Mouse (Mus musculus) myocyte (in vitro differentiated cells): ENCODE measurements around the gene Syn3. TPM values are rescaled to one million over a fixed set of nuclear protein-coding genes. Genes with fewer than 3 reads are reported as not detected.

Experiments
- H3K27me3 ChIP-seq: one replicate; pipeline ENCODE4 v1.6.1; 2011; ENCODE audit not compliant: control insufficient read depth, insufficient read depth, insufficient read length
- H3K36me3 ChIP-seq: one replicate; pipeline ENCODE4 v1.6.1; 2011; ENCODE audit not compliant: control insufficient read depth, insufficient read depth
- H3K4me2 ChIP-seq: one replicate; pipeline ENCODE4 v1.6.1; 2011; ENCODE audit warnings: low read depth, control low read depth
- H3K4me3 ChIP-seq: one replicate; pipeline ENCODE4 v1.5.1; 2011; ENCODE audit warnings: mild to moderate bottlenecking, control low read depth, moderate library complexity
- H3K79me2 ChIP-seq: one replicate; pipeline ENCODE4 v1.6.1; 2011; ENCODE audit not compliant: control insufficient read depth, insufficient read depth
- H3ac ChIP-seq: one replicate; pipeline ENCODE4 v1.6.1; 2011; ENCODE audit not compliant: control insufficient read depth, insufficient read length
- CEBPB ChIP-seq: IDR thresholded peaks from 2 replicates; pipeline ENCODE4 v1.6.1; 2011; ENCODE audit warnings: mild to moderate bottlenecking, moderate library complexity; ENCODE audit not compliant: poor library complexity, insufficient read depth, severe bottlenecking
- E2F4 ChIP-seq: IDR thresholded peaks from one replicate; pipeline ENCODE4 v1.6.1; 2011; ENCODE audit warnings: mild to moderate bottlenecking, control low read depth, moderate library complexity; ENCODE audit not compliant: insufficient read depth
- MAX ChIP-seq: IDR thresholded peaks from one replicate; pipeline ENCODE4 v1.6.1; 2011; ENCODE audit warnings: low read depth, mild to moderate bottlenecking, control low read depth
- MYOD1 ChIP-seq, 3 experiments: IDR thresholded peaks; one replicate each; pipeline ENCODE4 v1.6.1; 2011; ENCODE audit warnings: control low read depth in 2 of 3, low read depth in 2 of 3, mild to moderate bottlenecking in 2 of 3, moderate library complexity in 1 of 3; ENCODE audit not compliant: insufficient read length in 2 of 3, control insufficient read depth in 1 of 3
- MYOG ChIP-seq, 3 experiments: IDR thresholded peaks; one replicate each; pipeline ENCODE4 v1.6.1; 2011; ENCODE audit warnings: control low read depth in 2 of 3, low read depth in 2 of 3, mild to moderate bottlenecking in 2 of 3; ENCODE audit not compliant: insufficient read length in 2 of 3, control insufficient read depth in 1 of 3, insufficient read depth in 1 of 3
- POLR2A ChIP-seq: IDR thresholded peaks from one replicate; pipeline ENCODE4 v1.6.1; 2011; ENCODE audit warnings: low read depth, mild to moderate bottlenecking, control low read depth, moderate library complexity; ENCODE audit not compliant: insufficient read length
- POLR2AphosphoS2 ChIP-seq: IDR thresholded peaks from one replicate; pipeline ENCODE4 v1.6.1; 2011; ENCODE audit warnings: low read depth, control low read depth; ENCODE audit not compliant: insufficient read length
- REST ChIP-seq: IDR thresholded peaks from one replicate; pipeline ENCODE4 v1.6.1; 2011; ENCODE audit warnings: mild to moderate bottlenecking, control low read depth, moderate library complexity; ENCODE audit not compliant: insufficient read depth, insufficient read length
- SRF ChIP-seq: IDR thresholded peaks from one replicate; pipeline ENCODE4 v1.6.1; 2011; ENCODE audit warnings: low read depth; ENCODE audit not compliant: control insufficient read depth, insufficient read length
- TCF12 ChIP-seq: IDR thresholded peaks from one replicate; pipeline ENCODE4 v1.6.1; 2011; ENCODE audit warnings: mild to moderate bottlenecking, control low read depth; ENCODE audit not compliant: poor library complexity, insufficient read depth, severe bottlenecking
- TCF3 ChIP-seq: IDR thresholded peaks from one replicate; pipeline ENCODE4 v1.6.1; 2011; ENCODE audit warnings: low read depth, control low read depth; ENCODE audit not compliant: insufficient read length
- USF1 ChIP-seq: IDR thresholded peaks from one replicate; pipeline ENCODE4 v1.6.1; 2011; ENCODE audit warnings: low read depth, mild to moderate bottlenecking, control low read depth, moderate library complexity
- polyA plus RNA-seq: library from polyadenylated mRNA; unstranded; fragments of >200 nt; fragmentation: generic; extraction: Trizol; gene quantifications from one replicate; pipeline ENCODE4 v1.2.1, GENCODE M21; 2012; ENCODE audit warnings: missing spikeins

The Syn3 gene
- polyA plus RNA-seq, 1 experiment, result 0.08 TPM

DNA sequence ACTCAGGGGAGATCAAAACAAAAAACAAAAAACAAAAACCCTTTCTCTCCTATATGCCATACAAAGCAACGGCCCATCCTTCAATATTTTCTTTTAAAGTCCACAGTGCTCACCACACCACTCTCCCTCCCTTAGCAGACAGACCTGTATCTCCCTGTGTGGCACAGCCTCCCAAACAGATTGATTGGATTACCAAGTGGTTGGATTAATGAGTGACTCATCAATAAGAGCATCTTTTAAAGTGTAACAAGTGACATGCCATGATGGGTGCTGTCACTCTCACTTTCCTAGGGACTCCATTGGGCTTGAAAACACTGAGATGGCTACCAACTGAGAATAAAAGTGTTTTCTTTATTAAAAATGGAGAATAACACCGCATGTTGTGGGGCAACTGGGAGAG, 2.8 kb downstream of the Syn3 start:
- TF ChIP-seq SRF (no peak), MYOD1 (IDR thresholded peaks at IDR 0.05; ENCODE audit: control insufficient read depth in 1 of 3, insufficient read length in 2 of 3, low read depth in 2 of 3) (no peak), TCF12 (no peak), USF1 (no peak), POLR2A (no peak), MYOG (IDR thresholded peaks at IDR 0.05; ENCODE audit: control insufficient read depth in 1 of 3, insufficient read depth in 1 of 3, insufficient read length in 2 of 3, low read depth in 2 of 3) (no peak), TCF3 (no peak), E2F4 (no peak), POLR2AphosphoS2 (no peak), REST (no peak), MAX (no peak), CEBPB (no peak)
- no peak overlapping the region for H3K4me3 ChIP-seq
- H3K79me2 ChIP-seq, result no peaks in the 10 kb centered on the region
- H3K27me3 ChIP-seq, result peaks cover 22% of the 10 kb centered on the region
- no peak overlapping the region for H3ac ChIP-seq
- H3K36me3 ChIP-seq, result no peaks in the 10 kb centered on the region
- no peak overlapping the region for H3K4me2 ChIP-seq

DNA sequence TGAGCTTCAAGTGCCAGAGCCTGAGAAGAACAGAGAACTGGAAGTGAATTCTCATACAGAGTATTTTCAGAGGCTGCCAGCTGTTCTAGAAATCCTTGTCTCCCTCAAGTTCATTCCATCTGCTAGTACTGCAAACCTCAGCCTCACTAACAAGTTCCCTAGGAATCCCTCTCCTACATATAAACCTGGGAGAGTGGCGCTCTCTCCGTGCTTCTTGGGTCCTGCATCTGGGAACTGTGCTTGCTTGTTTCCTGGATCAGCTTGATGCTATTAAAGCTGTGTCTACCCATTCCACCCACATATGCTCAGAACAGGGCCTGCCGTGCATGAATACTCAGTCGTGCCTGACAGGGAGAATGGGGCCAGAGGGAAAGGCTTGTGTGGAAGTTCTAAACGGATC, 5.6 kb downstream of the Syn3 start:
- Histone ChIP-seq H3K4me3 (no peak overlapping the region), H3K4me2 (no peak overlapping the region), H3ac (no peak overlapping the region), H3K27me3 (peaks cover 16% of the 10 kb centered on the region), H3K36me3 (no peaks in the 10 kb centered on the region), H3K79me2 (no peaks in the 10 kb centered on the region)
- TF ChIP-seq MYOD1 (IDR thresholded peaks at IDR 0.05; ENCODE audit: control insufficient read depth in 1 of 3, insufficient read length in 2 of 3, low read depth in 2 of 3) (no peak), TCF3 (no peak), MAX (no peak), TCF12 (no peak), POLR2A (no peak), USF1 (no peak), POLR2AphosphoS2 (no peak), SRF (no peak), REST (no peak), MYOG (IDR thresholded peaks at IDR 0.05; ENCODE audit: control insufficient read depth in 1 of 3, insufficient read depth in 1 of 3, insufficient read length in 2 of 3, low read depth in 2 of 3) (no peak), E2F4 (no peak), CEBPB (no peak)

- Histone ChIP-seq H3K4me3 (no peak overlapping the region), H3K36me3 (no peaks in the 10 kb centered on the region), H3K27me3 (peaks cover 11% of the 10 kb centered on the region), H3K79me2 (no peaks in the 10 kb centered on the region), H3ac (no peak overlapping the region), H3K4me2 (no peak overlapping the region)
- no peak for TF ChIP-seq POLR2A
- TF ChIP-seq MYOG (IDR thresholded peaks at IDR 0.05; ENCODE audit: control insufficient read depth in 1 of 3, insufficient read depth in 1 of 3, insufficient read length in 2 of 3, low read depth in 2 of 3), result no peak
- TF ChIP-seq POLR2AphosphoS2, result no peak
- no peak for TF ChIP-seq TCF12
Measured at GRCm38 (mm10) chr10:86492089-86492907, 6.4 kb downstream of the Syn3 start.

DNA sequence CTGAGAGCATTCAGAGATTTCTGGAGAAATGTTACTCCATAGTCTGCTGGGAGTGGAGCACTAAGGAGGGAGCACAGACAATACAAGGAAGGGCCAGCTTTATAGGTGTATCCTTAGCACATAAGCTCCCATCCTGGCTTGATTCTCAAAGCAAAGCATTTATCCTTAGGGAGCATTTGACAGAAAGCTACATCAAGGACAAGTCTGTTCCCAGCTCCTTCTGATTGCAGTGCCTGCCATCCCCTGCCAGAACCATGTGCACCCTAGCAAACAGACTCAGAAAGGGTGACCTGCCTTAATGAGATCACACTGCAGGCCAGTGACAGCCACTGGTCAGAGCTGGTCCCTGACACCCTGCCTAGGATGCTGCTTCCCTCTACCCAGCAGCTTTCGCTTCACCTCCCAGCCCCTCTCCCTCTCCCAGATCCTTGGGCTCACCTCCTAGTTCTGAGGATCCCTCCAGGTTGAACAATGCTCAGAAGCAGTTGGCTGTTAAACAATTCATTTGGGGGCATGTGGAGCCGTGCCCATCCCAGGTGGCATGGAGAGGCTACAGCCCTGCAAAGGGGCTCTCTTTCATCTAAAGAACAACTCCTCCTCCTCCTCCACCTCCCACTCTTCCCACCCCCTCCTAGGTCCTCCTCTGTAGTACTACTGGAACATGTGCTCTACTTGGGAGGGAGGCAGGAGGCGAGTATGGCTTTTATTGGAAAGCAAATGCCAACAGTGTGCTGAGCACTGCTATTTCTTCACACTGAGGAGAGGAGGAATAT, 7.2 kb downstream of the Syn3 start:
- TF ChIP-seq TCF3 (no peak), TCF12 (no peak), E2F4 (no peak), MYOD1 (IDR thresholded peaks at IDR 0.05; ENCODE audit: control insufficient read depth in 1 of 3, insufficient read length in 2 of 3, low read depth in 2 of 3) (no peak), CEBPB (no peak), MYOG (IDR thresholded peaks at IDR 0.05; ENCODE audit: control insufficient read depth in 1 of 3, insufficient read depth in 1 of 3, insufficient read length in 2 of 3, low read depth in 2 of 3) (no peak), MAX (no peak), POLR2A (no peak), POLR2AphosphoS2 (no peak), USF1 (no peak), SRF (no peak), REST (no peak)
- Histone ChIP-seq H3K36me3 (no peaks in the 10 kb centered on the region), H3K79me2 (no peaks in the 10 kb centered on the region), H3K4me2 (no peak overlapping the region), H3K4me3 (no peak overlapping the region), H3ac (no peak overlapping the region), H3K27me3 (peaks cover 11% of the 10 kb centered on the region)

DNA sequence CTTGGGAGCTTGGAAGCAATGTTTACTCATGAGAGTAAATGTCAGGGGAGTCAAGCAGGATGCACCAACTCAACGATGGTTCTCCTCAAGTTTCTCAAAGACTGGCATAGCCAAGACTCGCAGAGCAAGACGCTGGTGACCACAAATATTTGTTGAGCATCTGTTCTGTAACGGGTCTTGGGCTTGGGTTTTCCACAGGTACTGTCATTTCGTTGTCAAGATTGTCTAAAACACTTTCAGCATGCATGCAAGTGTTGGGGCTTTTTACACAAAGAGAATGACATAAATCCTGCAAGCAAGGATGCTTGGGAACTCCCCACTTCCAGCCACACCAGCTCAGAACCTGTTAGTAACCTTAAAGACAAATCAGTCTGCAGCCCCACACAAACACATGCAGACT, 10.2 kb downstream of the Syn3 start:
- Histone ChIP-seq H3ac (no peak overlapping the region), H3K36me3 (no peaks in the 10 kb centered on the region), H3K79me2 (no peaks in the 10 kb centered on the region), H3K27me3 (peaks cover 12% of the 10 kb centered on the region), H3K4me3 (no peak overlapping the region), H3K4me2 (no peak overlapping the region)
- TF ChIP-seq MAX (no peak), E2F4 (no peak), POLR2A (no peak), MYOG (IDR thresholded peaks at IDR 0.05; ENCODE audit: control insufficient read depth in 1 of 3, insufficient read depth in 1 of 3, insufficient read length in 2 of 3, low read depth in 2 of 3) (no peak), POLR2AphosphoS2 (no peak), CEBPB (no peak), USF1 (no peak), REST (no peak), MYOD1 (IDR thresholded peaks at IDR 0.05; ENCODE audit: control insufficient read depth in 1 of 3, insufficient read length in 2 of 3, low read depth in 2 of 3) (no peak)
